Mouse (Mus musculus) heart, postnatal 10 days (tissue): Measurements from ENCODE around the gene Dph7. TPM values are rescaled to one million over a fixed set of nuclear protein-coding genes. Genes with fewer than 3 reads are reported as not detected.
A peak's percentile ranks its signal among the peaks of the same experiment; 100 is the strongest.
"Not testable (repeated sequence)": the region's sequence is repeated elsewhere in the genome, so short reads cannot be mapped to it uniquely, and the experiment has no call there.

Experiments
- DNase-seq, 2 experiments: peaks; one replicate each; pipeline ENCODE4 v3.0.0; 2021
- intact Hi-C: fragments of 180-260 bp; cut with DNase I; formaldehyde crosslinking; loops from one replicate; pipeline ENCODE4 v1.15.1; 2025
- microRNA-seq, 2 experiments: library from miRNA; unstranded; fragments of <30 nt; microRNA quantifications; one replicate each; pipeline ENCODE4 v1.2.0; 2022
- total RNA-seq, 2 experiments: library from RNA; stranded (reverse); gene quantifications; 2 replicates each; pipeline ENCODE4 v1.2.3; 2021

The Dph7 gene
- total RNA-seq, 2 experiments from 2014 or later = 4.9 to 7.3 TPM

DNA sequence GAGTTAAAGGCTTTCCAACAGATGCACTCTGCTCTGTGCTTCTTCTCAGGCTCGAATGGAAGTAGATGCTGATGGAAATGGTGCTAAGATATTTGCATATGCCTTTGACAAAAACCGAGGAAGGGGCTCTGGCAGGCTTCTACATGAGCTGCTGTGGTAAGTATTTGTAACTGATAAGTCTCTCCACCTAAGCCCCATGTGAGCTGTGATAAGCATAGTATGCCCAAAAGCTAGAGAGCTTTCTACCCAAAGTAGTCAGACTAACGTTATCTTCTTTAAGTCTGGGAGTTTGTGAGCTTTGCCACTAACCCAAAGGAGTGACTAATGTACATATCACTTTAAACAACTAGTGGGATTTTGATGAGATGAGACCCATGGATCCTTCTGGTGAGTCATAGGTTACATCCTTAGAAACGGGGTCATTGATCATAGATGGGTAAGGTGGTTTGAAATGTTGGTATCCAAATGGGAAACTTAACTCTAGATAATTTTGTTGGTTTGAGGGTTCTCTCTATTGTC, 9.6 kb upstream of the Dph7 start:
- no peak for DNase-seq
- intact Hi-C loops = loop anchor here (5.0 kb wide), 1 partner anchor 100 kb away; no protein-coding TSS in a partner anchor

DNA sequence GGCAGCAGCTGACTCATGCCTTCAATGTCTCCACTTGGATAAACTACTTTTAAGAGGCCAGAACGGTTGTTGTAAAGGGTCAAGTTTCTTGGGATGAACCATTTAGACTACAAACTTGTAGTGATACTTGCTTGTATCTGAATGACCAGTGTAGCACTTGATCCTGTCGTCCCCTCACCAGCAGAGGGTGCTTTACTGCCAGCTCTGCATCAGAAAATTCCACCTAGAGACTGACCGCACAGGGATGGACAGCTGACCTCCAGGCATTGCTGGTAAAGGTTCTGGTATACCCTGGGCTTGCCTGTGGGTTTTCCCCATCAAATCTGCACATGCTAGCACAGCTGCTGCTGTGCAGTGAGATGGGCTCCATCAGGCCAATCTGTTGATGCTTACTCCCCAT, 1.3 kb upstream of the Dph7 start:
- DNase-seq = peak; percentile 29 to 42
- intact Hi-C loops = loop anchor here (5.0 kb wide), 1 partner anchor 41 kb away; no protein-coding TSS in a partner anchor

DNA sequence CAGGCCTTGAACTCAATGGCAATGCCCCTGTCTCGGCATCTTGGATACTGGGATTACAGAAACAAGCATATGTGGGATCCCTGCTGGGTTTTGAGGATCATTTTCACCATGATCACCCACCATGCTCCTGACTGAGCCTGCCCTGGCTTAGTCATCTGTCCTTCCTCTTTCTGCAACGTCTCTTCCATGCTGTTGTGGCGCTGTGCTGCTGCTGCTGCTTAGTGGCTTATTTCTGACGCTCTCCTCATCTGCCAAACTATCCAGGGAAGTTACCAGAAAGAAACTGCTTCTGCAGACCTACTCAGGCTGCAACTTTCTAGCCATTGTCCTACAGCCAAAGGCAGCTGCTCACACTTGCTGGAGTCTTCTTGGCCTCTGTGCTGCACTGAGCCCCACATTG, 8.2 kb downstream of the Dph7 start:
- DNase-seq = no peak
- intact Hi-C loops = no loop called here

DNA sequence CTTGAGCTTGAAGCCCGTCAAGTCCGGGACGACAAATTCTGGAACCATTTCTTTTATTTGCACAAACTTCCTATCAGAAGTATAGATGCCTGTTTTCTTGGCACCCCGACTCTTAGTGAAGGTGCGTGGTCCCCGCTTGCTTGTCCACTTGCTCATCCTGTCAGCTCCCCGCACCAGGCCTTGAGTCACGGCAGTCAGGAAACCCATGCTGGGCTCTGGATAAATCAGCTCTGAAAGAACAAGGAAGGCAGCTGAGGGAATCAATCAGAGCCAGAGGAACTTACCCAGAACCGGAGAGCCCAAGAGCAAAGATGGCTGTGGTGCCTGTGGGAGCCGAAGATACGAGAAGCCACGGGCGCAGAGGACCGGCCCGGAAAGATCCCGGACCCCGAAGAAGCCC, 12.3 kb downstream of the Dph7 start:
- intact Hi-C loops, DNase-seq: not testable (repeated sequence)

DNA sequence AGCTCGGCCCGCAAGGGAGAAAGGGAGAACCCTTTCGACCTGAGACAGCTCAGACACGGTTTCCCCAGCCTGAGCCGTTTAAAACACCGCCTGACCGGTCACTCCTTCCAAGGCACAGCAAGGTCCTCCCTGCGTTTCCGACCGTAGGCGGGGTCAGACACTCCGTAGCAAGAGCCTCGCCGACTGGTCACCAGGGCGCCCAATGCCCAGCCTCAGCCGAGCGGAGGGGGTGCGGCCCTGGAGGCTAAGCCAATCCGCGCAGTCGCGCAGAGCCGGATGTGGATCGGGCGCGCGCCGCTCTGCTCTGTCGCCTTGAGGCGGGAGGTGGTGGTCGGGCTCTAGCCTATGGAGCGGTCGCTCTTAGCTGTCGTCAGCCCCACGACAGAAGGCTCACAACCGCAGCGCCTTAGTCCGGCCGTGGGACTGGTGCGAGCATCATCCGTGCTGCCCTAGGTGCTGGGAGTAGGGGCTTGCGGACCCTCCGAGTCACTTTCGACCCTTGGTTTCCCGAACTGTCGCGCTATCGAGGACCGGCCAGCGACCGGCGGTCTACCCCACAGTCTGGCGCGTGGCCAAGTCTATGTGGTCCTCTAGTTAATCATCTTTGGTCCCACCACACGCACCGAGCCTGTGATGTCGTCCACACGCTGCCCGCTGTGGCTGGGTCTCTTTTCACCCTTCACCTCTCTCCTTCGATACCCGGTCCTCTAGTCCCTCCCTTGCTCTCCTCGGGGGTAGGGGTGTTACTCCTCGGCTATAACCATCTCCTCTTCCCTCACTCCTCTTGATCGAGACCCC, 12.9 kb downstream of the Dph7 start, which contains the start of gene Mrpl41:
Mrpl41 (minus strand) TSS at position 193 of the 798 bp plus-strand sequence.
- DNase-seq = peak; percentile 97 to 98
- intact Hi-C loops = no loop called here

DNA sequence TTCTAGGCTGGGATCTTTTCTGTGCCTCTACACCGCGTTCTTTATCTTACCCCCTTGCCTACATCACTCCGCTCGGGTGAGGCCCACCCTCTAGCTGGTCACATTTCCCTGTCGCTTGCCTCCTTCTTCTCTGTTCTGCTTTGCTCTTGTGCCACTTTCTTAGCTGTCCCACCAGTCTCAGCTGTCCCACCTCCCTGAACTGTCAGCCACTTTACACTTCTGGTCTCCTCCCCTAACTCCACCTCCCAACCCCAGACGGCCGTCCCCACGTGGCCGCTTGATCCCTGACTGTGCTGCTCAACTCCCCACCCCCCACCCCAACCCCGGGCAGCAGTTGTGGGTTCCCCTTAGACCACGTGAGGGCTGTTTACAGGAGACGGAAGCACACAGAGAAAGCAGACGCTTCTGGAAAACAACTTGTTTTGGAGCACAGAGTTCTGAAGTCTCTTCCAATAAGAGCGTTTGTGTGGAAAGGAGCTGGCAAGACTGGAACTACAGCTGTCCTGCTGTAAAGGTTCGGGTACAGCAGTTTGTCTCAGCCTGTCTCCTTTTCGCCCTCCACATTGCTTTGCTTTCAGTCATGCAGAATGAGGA, 13.6 kb downstream of the Dph7 start, which contains the start of gene Pnpla7:
Pnpla7 (plus strand) TSS at position 330 of the 594 bp plus-strand sequence.
- intact Hi-C loops = no loop called here
- DNase-seq = peak; percentile 87

DNA sequence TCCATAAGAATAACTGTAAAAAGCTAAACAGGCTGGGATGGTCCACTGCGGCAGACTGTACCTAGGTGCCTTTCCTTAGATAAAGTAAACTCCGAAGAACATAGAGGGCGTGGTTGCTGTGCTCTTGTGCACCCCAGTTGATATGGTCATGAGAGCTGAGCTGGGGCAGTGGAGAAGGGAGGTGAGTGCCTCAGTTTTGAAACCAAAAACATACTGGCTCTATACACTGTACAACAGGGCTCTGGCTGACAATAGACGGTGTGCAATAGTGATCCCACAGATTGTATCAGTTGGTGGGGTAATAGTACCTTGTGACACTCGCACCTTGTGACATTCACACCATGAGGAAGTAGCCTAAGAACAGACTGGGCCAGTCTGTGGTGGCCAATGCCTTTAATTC, 14.8 kb downstream of the Dph7 start:
- DNase-seq = no peak
- intact Hi-C loops = no loop called here

DNA sequence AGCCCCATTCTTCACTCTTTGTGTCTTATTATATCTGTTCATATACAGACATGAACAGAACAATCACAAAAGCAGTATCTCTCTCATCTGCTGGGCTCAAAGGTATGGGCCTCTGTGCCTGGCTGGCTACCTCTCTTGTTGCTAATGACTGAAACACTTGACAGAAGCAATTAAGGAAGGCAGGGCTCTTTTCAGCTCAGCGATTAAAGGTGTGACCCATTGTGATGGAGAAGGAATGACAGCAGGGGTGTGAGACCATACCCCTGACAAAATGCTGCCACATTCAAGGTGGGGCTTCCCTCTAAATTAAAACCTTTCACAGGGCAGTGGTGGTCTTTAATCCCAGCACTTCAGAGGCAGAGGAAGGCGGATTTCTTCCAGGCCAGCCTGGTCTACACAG, 25.6 kb downstream of the Dph7 start:
- intact Hi-C loops = no loop called here
- no peak for DNase-seq

DNA sequence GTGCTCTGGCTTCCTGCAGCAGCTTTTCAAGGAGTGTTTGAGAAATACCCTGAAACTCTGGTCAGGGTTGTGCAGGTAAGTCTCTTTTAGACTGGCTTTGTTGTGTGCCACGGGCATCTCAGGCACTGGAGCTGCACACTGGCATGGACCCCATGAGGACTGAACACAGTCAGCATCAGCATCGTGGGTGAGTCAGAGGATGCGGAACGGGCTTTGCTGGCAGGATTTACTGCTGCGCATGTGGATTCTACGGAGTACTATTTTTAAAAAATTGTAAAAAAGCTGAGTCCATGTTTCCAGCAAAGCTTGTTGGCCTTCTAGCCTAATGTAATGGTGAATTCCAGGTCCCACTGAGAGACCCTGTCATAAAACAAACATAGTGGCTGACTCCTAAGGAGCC, 33.1 kb downstream of the Dph7 start:
- intact Hi-C loops = no loop called here
- no peak for DNase-seq

DNA sequence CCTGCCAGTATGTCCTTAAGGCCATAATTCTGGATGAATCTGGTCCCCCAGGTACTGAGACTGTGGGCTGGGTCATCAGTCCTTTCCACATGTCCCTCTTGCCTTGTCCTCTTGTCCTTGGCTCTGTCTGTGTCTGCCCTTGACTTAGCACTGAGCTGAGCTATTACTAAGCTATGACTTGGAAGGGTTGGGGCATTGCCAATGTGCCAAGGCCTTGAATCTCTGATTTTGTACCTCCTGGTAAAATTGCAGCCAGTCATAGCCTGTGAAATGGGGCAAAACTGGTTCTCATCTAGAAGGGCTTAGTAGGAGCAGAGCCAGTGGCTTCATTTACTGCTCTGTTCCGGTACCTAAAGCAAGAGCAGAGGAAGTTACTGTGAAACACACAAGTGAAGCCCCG, 34.3 kb downstream of the Dph7 start:
- DNase-seq = no peak
- intact Hi-C loops = no loop called here

DNA sequence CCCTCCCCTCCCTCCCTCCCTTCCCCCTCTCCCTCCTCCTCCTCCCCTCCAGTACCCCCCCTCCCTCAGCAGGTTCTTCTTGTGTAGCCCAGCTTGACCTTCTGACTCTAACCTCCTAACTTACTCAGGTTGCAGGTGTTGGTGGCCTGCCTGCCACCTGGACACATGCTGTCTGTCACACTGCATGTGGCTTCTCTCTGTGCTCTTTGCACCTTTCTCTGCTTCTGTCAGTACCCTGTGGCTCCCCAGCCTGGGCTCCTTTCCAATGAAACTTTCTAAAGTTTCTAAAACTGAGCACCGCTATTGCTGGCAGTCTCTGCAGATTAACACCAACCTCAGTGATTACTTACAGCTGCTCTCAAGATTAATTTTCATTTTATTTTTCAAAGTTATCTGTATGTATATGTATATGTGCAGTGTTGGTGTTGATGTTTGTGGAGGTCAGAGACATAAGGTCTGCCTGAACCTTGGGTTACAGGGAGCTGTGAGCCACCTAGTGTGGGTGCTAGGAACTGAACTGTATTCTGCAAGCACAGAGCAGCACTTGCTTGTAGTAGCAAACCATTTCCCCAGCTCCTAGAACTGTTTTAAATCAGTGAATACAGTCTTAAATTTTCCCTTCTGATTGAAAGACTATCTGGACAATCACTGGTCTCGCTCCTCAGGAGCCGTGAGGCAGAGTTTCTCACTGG, 38.5 kb downstream of the Dph7 start:
- DNase-seq = peak; percentile 44 to 65
- intact Hi-C loops = loop anchor here (5.0 kb wide), 1 partner anchor 38 kb away; the partner anchor contains the start of gene Dph7

DNA sequence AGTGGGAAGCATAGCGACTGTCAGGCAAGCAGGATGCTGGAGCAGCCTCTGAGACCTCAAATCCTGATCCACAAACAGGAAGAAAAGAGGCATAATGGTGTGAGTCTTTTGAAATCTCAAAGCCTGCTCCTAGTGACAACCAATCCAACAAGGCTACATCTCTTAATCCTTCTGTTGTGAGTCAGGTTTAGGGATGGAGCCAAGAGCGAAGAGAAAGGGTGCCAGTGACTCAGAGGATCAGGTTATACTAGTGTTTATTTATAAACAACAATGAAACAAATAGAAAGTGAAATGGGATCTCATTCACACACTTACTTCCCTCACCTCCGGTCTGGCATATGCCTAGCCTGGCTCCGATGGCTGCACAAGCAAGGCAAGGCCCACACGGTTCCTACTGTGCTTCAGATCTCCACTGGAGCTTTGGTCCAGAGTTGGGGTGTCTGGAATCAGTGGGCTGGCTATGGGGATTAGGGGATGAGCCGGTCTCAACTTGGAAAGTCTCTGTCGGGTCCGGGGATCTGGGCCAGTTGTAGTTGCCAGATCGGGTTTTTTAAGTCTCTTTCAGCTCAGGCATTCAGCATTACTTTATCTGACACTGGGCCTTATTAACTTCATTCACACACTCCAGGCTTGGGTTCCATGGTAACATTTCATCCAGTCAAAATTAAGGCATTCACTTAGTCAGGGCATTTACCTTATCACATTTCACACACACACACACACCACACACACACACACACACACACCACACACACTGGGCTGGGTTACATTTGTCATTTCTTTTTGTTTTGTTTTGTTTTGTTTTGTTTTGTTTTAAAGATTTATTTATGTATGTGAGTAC, 42.0 kb downstream of the Dph7 start:
- no peak for DNase-seq
- intact Hi-C loops = loop anchor here (5.0 kb wide), 1 partner anchor 42 kb away; the partner anchor contains the start of gene Dph7

DNA sequence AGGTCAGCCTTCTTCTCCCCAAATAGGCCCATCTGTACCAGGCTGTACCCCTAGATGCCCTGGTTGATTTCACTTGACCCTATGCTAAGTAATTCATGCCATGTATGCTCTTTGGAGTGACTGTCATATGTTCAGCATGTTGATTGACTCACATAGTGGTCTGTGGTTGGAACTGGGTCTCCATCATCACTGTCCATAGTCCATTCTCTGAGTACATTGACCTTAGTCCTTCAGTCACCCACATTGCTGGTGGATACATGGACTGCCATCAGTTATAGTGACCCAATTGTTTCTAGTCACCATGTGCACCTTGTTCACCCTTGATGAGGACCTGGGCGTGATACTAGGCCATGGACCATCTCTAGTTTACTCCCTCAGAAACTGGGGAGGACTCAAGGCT, 44.6 kb downstream of the Dph7 start:
- intact Hi-C loops = loop anchor here (5.0 kb wide), 1 partner anchor 154 kb away; no protein-coding TSS in a partner anchor

DNA sequence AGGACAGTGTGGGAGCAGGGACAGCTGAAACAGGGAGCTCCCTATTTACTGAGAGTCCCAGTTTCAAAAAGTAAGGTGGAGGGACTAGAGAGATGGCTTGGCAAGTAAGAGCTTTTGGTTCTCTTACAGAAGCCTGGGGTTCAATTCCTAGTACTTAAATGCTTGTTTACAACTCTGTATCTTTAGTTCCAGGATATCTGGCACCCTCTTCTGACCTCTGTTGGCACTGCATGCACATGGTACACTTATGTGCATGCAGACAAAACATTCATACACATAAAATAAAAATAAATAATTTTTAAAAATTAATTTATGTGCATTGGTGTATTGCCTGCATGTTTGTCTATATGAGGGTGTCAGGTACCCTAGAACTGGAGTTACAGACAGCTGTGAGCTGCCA, 46.0 kb downstream of the Dph7 start:
- intact Hi-C loops = loop anchor here (5.0 kb wide), 1 partner anchor 156 kb away; no protein-coding TSS in a partner anchor

More for the DNA sequence above, 44.6 kb downstream of the Dph7 start:
- no peak for DNase-seq

More for the DNA sequence above, 46.0 kb downstream of the Dph7 start:
- no peak for DNase-seq

Small RNA genes within 50 kb of the gene (microRNA-seq; reads per million reads assigned to microRNA genes)
- gene Gm22875 = 0 reads per million in 2 experiments

Other genes with a start within 250 kb of the Dph7 start
- under 1 TPM; 0.34 to 0.37 TPM for gene Cacna1b, start 199.2 kb upstream of the Dph7 start, total RNA-seq
- 10 to 100 TPM; 51.2 to 57.9 TPM for gene Ehmt1, start 42.8 kb upstream of the Dph7 start, total RNA-seq
- gene Arrdc1, start 27.1 kb upstream of the Dph7 start, total RNA-seq = 10 to 100 TPM; 11.1 to 12.3 TPM
- gene Zmynd19, start 12.6 kb upstream of the Dph7 start, total RNA-seq = 10 to 100 TPM; 19.7 to 24.2 TPM
- gene Mrpl41, start 12.7 kb downstream of the Dph7 start, total RNA-seq = 10 to 100 TPM; 87.3 to 88.0 TPM
- 10 to 100 TPM; 19.5 to 20.5 TPM for gene Pnpla7, start 13.6 kb downstream of the Dph7 start, total RNA-seq
- gene Nsmf, start 92.0 kb downstream of the Dph7 start, total RNA-seq = 10 to 100 TPM; 37.5 to 39.1 TPM
- gene Entpd8, start 117.9 kb downstream of the Dph7 start, total RNA-seq = not detected
- gene Noxa1, start 132.7 kb downstream of the Dph7 start, total RNA-seq = not detected
- 10 to 100 TPM; 23.9 to 25.1 TPM for gene Nrarp, start 218.4 kb downstream of the Dph7 start, total RNA-seq
- 1 to 10 TPM; 5.6 to 6.5 TPM for gene Tor4a, start 234.5 kb downstream of the Dph7 start, total RNA-seq
- 10 to 100 TPM; 40.7 to 46.0 TPM for gene Nelfb, start 249.1 kb downstream of the Dph7 start, total RNA-seq